Mouse (Mus musculus): ENCODE measurements around the gene 4930426L09Rik.

- TF ChIP-seq MAFK (IDR thresholded peaks at IDR 0.05; ENCODE audit: insufficient read depth, low read depth, low read length) (no peak), ZC3H11A (IDR thresholded peaks at IDR 0.05; ENCODE audit: borderline replicate concordance, low read depth, low read length) (no peak), ZNF384 (IDR thresholded peaks at IDR 0.05; ENCODE audit: low read depth, low read length) (no peak)
Measured at GRCm38 (mm10) chr2:19007580-19007979, 9.4 kb downstream of the 4930426L09Rik start.

Data from ES-E14 (cell line).